Mouse (Mus musculus) E14TG2a.4 (cell line): ENCODE measurements around the gene Crk.

Source experiments
- CTCF ChIP-seq: conservative IDR thresholded peaks from 2 replicates; pipeline ENCODE4 v1.5.1; 2014; ENCODE audit warnings: low read length
- NANOG ChIP-seq: IDR thresholded peaks from 2 replicates; pipeline ENCODE4 v1.6.1; 2014; ENCODE audit warnings: borderline replicate concordance, low read length, mixed read lengths
- POU5F1 ChIP-seq: IDR thresholded peaks from 2 replicates; pipeline ENCODE4 v1.6.1; 2014; ENCODE audit warnings: low read length, borderline replicate concordance

DNA sequence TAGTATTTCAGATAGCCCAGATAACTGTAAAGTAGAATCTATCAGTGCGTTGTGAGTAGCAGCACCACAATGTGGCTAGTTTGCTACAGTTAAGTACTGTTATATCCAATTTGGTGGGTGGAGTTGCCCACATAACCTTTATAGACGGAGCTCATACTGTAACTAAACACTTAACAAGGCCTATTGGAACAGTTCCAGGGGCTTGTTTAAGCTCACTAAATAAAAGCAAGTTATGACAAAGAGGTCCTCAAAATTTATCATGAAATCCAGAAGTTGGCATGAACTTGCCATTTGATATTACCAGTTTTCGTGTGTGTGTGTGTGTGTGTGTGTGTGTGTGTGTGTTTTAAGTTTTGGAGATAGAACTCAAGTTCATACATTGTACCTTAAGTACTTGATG, 61.1 kb downstream of the Crk start:
- TF ChIP-seq CTCF = no peak
- TF ChIP-seq POU5F1 = no peak
- TF ChIP-seq NANOG = no peak
